Mouse (Mus musculus) cerebellum, adult (tissue): ENCODE results near the gene Bet1.

Source experiments
- ATAC-seq: cut with Nextera tagmentation; 2 replicates; pipeline ENCODE4 v1.9.2; 2017; ENCODE audit warnings: mild to moderate bottlenecking, moderate library complexity, mixed read lengths; ENCODE audit not compliant: insufficient number of reproducible peaks, low FRiP score, low TSS enrichment

Gene Bet1

GRCm38 (mm10) chr6:4086663-4087454 lies at the start of gene Bet1:
TSS of gene Bet1 (minus strand) at chr6:4086972.
- peak; percentile 97 for ATAC-seq

- ATAC-seq: no peak
Measured at GRCm38 (mm10) chr6:4132239-4132638, 45.5 kb upstream of the Bet1 start.

GRCm38 (mm10) chr6:4131149-4131548 lies 44.4 kb upstream of the Bet1 start:
- ATAC-seq: no peak

- ATAC-seq: no peak
Measured at GRCm38 (mm10) chr6:4118611-4119010, 31.8 kb upstream of the Bet1 start.

- ATAC-seq: no peak
Measured at GRCm38 (mm10) chr6:4090423-4090822, 3.7 kb upstream of the Bet1 start.

GRCm38 (mm10) chr6:4072281-4072680 lies 14.5 kb downstream of the Bet1 start:
- ATAC-seq: no peak

GRCm38 (mm10) chr6:4069714-4070113 lies 17.1 kb downstream of the Bet1 start:
- no peak for ATAC-seq

GRCm38 (mm10) chr6:4054387-4054786 lies 32.4 kb downstream of the Bet1 start:
- no peak for ATAC-seq

- no peak for ATAC-seq
Measured at GRCm38 (mm10) chr6:4052843-4053242, 33.9 kb downstream of the Bet1 start.

GRCm38 (mm10) chr6:4047200-4047599 lies 39.6 kb downstream of the Bet1 start:
- ATAC-seq: no peak

- ATAC-seq: no peak
Measured at GRCm38 (mm10) chr6:4041821-4042220, 45.0 kb downstream of the Bet1 start.

- no peak for ATAC-seq
Measured at GRCm38 (mm10) chr6:4030956-4031355, 55.8 kb downstream of the Bet1 start.
